Mouse (Mus musculus) myocyte (in vitro differentiated cells): ENCODE measurements around the gene Aqp6. TPM values are rescaled to one million over a fixed set of nuclear protein-coding genes. Genes with fewer than 3 reads are reported as not detected.

Experiments
- H3K27me3 ChIP-seq: one replicate; pipeline ENCODE4 v1.6.1; 2011; ENCODE audit not compliant: control insufficient read depth, insufficient read depth, insufficient read length
- H3K36me3 ChIP-seq: one replicate; pipeline ENCODE4 v1.6.1; 2011; ENCODE audit not compliant: control insufficient read depth, insufficient read depth
- H3K4me2 ChIP-seq: one replicate; pipeline ENCODE4 v1.6.1; 2011; ENCODE audit warnings: low read depth, control low read depth
- H3K4me3 ChIP-seq: one replicate; pipeline ENCODE4 v1.5.1; 2011; ENCODE audit warnings: mild to moderate bottlenecking, control low read depth, moderate library complexity
- H3K79me2 ChIP-seq: one replicate; pipeline ENCODE4 v1.6.1; 2011; ENCODE audit not compliant: control insufficient read depth, insufficient read depth
- H3ac ChIP-seq: one replicate; pipeline ENCODE4 v1.6.1; 2011; ENCODE audit not compliant: control insufficient read depth, insufficient read length
- CEBPB ChIP-seq: IDR thresholded peaks from 2 replicates; pipeline ENCODE4 v1.6.1; 2011; ENCODE audit warnings: mild to moderate bottlenecking, moderate library complexity; ENCODE audit not compliant: poor library complexity, insufficient read depth, severe bottlenecking
- E2F4 ChIP-seq: IDR thresholded peaks from one replicate; pipeline ENCODE4 v1.6.1; 2011; ENCODE audit warnings: mild to moderate bottlenecking, control low read depth, moderate library complexity; ENCODE audit not compliant: insufficient read depth
- MAX ChIP-seq: IDR thresholded peaks from one replicate; pipeline ENCODE4 v1.6.1; 2011; ENCODE audit warnings: low read depth, mild to moderate bottlenecking, control low read depth
- MYOD1 ChIP-seq, 3 experiments: IDR thresholded peaks; one replicate each; pipeline ENCODE4 v1.6.1; 2011; ENCODE audit warnings: control low read depth in 2 of 3, low read depth in 2 of 3, mild to moderate bottlenecking in 2 of 3, moderate library complexity in 1 of 3; ENCODE audit not compliant: insufficient read length in 2 of 3, control insufficient read depth in 1 of 3
- MYOG ChIP-seq, 3 experiments: IDR thresholded peaks; one replicate each; pipeline ENCODE4 v1.6.1; 2011; ENCODE audit warnings: control low read depth in 2 of 3, low read depth in 2 of 3, mild to moderate bottlenecking in 2 of 3; ENCODE audit not compliant: insufficient read length in 2 of 3, control insufficient read depth in 1 of 3, insufficient read depth in 1 of 3
- POLR2A ChIP-seq: IDR thresholded peaks from one replicate; pipeline ENCODE4 v1.6.1; 2011; ENCODE audit warnings: low read depth, mild to moderate bottlenecking, control low read depth, moderate library complexity; ENCODE audit not compliant: insufficient read length
- POLR2AphosphoS2 ChIP-seq: IDR thresholded peaks from one replicate; pipeline ENCODE4 v1.6.1; 2011; ENCODE audit warnings: low read depth, control low read depth; ENCODE audit not compliant: insufficient read length
- REST ChIP-seq: IDR thresholded peaks from one replicate; pipeline ENCODE4 v1.6.1; 2011; ENCODE audit warnings: mild to moderate bottlenecking, control low read depth, moderate library complexity; ENCODE audit not compliant: insufficient read depth, insufficient read length
- SRF ChIP-seq: IDR thresholded peaks from one replicate; pipeline ENCODE4 v1.6.1; 2011; ENCODE audit warnings: low read depth; ENCODE audit not compliant: control insufficient read depth, insufficient read length
- TCF12 ChIP-seq: IDR thresholded peaks from one replicate; pipeline ENCODE4 v1.6.1; 2011; ENCODE audit warnings: mild to moderate bottlenecking, control low read depth; ENCODE audit not compliant: poor library complexity, insufficient read depth, severe bottlenecking
- TCF3 ChIP-seq: IDR thresholded peaks from one replicate; pipeline ENCODE4 v1.6.1; 2011; ENCODE audit warnings: low read depth, control low read depth; ENCODE audit not compliant: insufficient read length
- USF1 ChIP-seq: IDR thresholded peaks from one replicate; pipeline ENCODE4 v1.6.1; 2011; ENCODE audit warnings: low read depth, mild to moderate bottlenecking, control low read depth, moderate library complexity
- polyA plus RNA-seq: library from polyadenylated mRNA; unstranded; fragments of >200 nt; fragmentation: generic; extraction: Trizol; gene quantifications from one replicate; pipeline ENCODE4 v1.2.1, GENCODE M21; 2012; ENCODE audit warnings: missing spikeins

Gene Aqp6
- polyA plus RNA-seq, 1 experiment, result not detected

- Histone ChIP-seq H3ac (no peak overlapping the region), H3K36me3 (no peaks in the 10 kb centered on the region), H3K27me3 (no peaks in the 10 kb centered on the region)
These were observed 10.4 kb downstream of the Aqp6 start for GRCm38 (mm10) chr15:99611563-99611962.

GRCm38 (mm10) chr15:99614273-99614672, 13.1 kb downstream of the Aqp6 start:
- H3K36me3 ChIP-seq, result no peaks in the 10 kb centered on the region
- no peak overlapping the region for H3ac ChIP-seq
- H3K27me3 ChIP-seq, result no peaks in the 10 kb centered on the region
- H3K79me2 ChIP-seq, result no peaks in the 10 kb centered on the region
- TF ChIP-seq TCF3, result no peak
- H3K4me3 ChIP-seq, result no peak overlapping the region
- H3K4me2 ChIP-seq, result peak overlapping the region; percentile 59

More at GRCm38 (mm10) chr15:99611563-99611962, 10.4 kb downstream of the Aqp6 start:
- no peaks in the 10 kb centered on the region for H3K79me2 ChIP-seq
- H3K4me3 ChIP-seq, result no peak overlapping the region
- TF ChIP-seq MYOD1 (IDR thresholded peaks at IDR 0.05; ENCODE audit: control insufficient read depth in 1 of 3, insufficient read length in 2 of 3, low read depth in 2 of 3) (no peak), TCF3 (no peak), REST (no peak), SRF (no peak), USF1 (no peak), POLR2A (no peak), E2F4 (no peak), TCF12 (no peak), CEBPB (no peak), MYOG (IDR thresholded peaks at IDR 0.05; ENCODE audit: control insufficient read depth in 1 of 3, insufficient read depth in 1 of 3, insufficient read length in 2 of 3, low read depth in 2 of 3) (no peak), POLR2AphosphoS2 (no peak)
- no peak overlapping the region for H3K4me2 ChIP-seq

- Histone ChIP-seq H3K36me3 (no peaks in the 10 kb centered on the region), H3ac (no peak overlapping the region), H3K4me2 (peak overlapping the region; percentile 59), H3K4me3 (no peak overlapping the region), H3K79me2 (no peaks in the 10 kb centered on the region), H3K27me3 (no peaks in the 10 kb centered on the region)
- TF ChIP-seq POLR2AphosphoS2 (no peak), E2F4 (no peak), REST (no peak), MYOG (IDR thresholded peaks at IDR 0.05; ENCODE audit: control insufficient read depth in 1 of 3, insufficient read depth in 1 of 3, insufficient read length in 2 of 3, low read depth in 2 of 3) (peak in 1 of 3 experiments; percentile 44), TCF3 (no peak), POLR2A (no peak), MYOD1 (IDR thresholded peaks at IDR 0.05; ENCODE audit: control insufficient read depth in 1 of 3, insufficient read length in 2 of 3, low read depth in 2 of 3) (peak in 2 of 3 experiments; percentile 43 to 65), TCF12 (no peak), MAX (no peak), SRF (no peak), CEBPB (no peak), USF1 (no peak)
These were observed 13.6 kb downstream of the Aqp6 start for GRCm38 (mm10) chr15:99614753-99615152.

- no peaks in the 10 kb centered on the region for H3K27me3 ChIP-seq
- peak overlapping the region; percentile 59 for H3K4me2 ChIP-seq
- TF ChIP-seq MYOD1 (IDR thresholded peaks at IDR 0.05; ENCODE audit: control insufficient read depth in 1 of 3, insufficient read length in 2 of 3, low read depth in 2 of 3), result no peak
- no peak for TF ChIP-seq CEBPB
- no peak for TF ChIP-seq E2F4
- no peak for TF ChIP-seq MYOG (IDR thresholded peaks at IDR 0.05; ENCODE audit: control insufficient read depth in 1 of 3, insufficient read depth in 1 of 3, insufficient read length in 2 of 3, low read depth in 2 of 3)
- no peak for TF ChIP-seq TCF12
- TF ChIP-seq TCF3, result no peak
- no peak for TF ChIP-seq POLR2A
- no peak for TF ChIP-seq USF1
- no peak for TF ChIP-seq SRF
- no peak for TF ChIP-seq POLR2AphosphoS2
- TF ChIP-seq MAX, result no peak
- TF ChIP-seq REST, result no peak
- H3K4me3 ChIP-seq, result no peak overlapping the region
- H3K36me3 ChIP-seq, result peaks cover 3% of the 10 kb centered on the region
- no peak overlapping the region for H3ac ChIP-seq
- H3K79me2 ChIP-seq, result no peaks in the 10 kb centered on the region
These were observed 14.0 kb downstream of the Aqp6 start for GRCm38 (mm10) chr15:99615246-99615645.

GRCm38 (mm10) chr15:99618595-99618994, 17.4 kb downstream of the Aqp6 start:
- H3ac ChIP-seq, result no peak overlapping the region
- H3K79me2 ChIP-seq, result no peaks in the 10 kb centered on the region
- no peak for TF ChIP-seq USF1
- TF ChIP-seq CEBPB, result no peak
- no peak for TF ChIP-seq SRF
- TF ChIP-seq TCF3, result no peak
- TF ChIP-seq E2F4, result no peak
- TF ChIP-seq TCF12, result no peak
- no peak for TF ChIP-seq REST
- TF ChIP-seq MAX, result no peak
- no peak for TF ChIP-seq POLR2A
- no peak for TF ChIP-seq POLR2AphosphoS2
- TF ChIP-seq MYOD1 (IDR thresholded peaks at IDR 0.05; ENCODE audit: control insufficient read depth in 1 of 3, insufficient read length in 2 of 3, low read depth in 2 of 3), result no peak
- TF ChIP-seq MYOG (IDR thresholded peaks at IDR 0.05; ENCODE audit: control insufficient read depth in 1 of 3, insufficient read depth in 1 of 3, insufficient read length in 2 of 3, low read depth in 2 of 3), result no peak
- H3K36me3 ChIP-seq, result peaks cover 33% of the 10 kb centered on the region
- no peaks in the 10 kb centered on the region for H3K27me3 ChIP-seq
- H3K4me2 ChIP-seq, result no peak overlapping the region
- H3K4me3 ChIP-seq, result no peak overlapping the region
